Mouse (Mus musculus) midbrain, embryonic 10.5 days (tissue): ENCODE results near the gene Gm21985. TPM values are rescaled to one million over a fixed set of nuclear protein-coding genes. Genes with fewer than 3 reads are reported as not detected.

Source experiments
- DNase-seq: peaks from one replicate; pipeline ENCODE4 v3.0.0-alpha.2; 2017; ENCODE audit warnings: low spot score
- H3K27ac ChIP-seq: fragments of 300-500 bp; sonication (generic); replicated peaks from 2 replicates; pipeline ENCODE4 v1.5.1; 2016; ENCODE audit warnings: mild to moderate bottlenecking
- H3K27me3 ChIP-seq: fragments of 300-500 bp; sonication (generic); 2 replicates; pipeline ENCODE4 v1.6.1; 2016; ENCODE audit warnings: low read depth, mild to moderate bottlenecking; ENCODE audit not compliant: poor library complexity, severe bottlenecking
- H3K36me3 ChIP-seq: fragments of 300-500 bp; sonication (generic); 2 replicates; pipeline ENCODE4 v1.6.1; 2016; ENCODE audit warnings: mild to moderate bottlenecking, moderate library complexity
- H3K4me1 ChIP-seq: fragments of 300-500 bp; sonication (generic); 2 replicates; pipeline ENCODE4 v1.6.1; 2016
- H3K4me3 ChIP-seq: fragments of 300-500 bp; sonication (generic); 2 replicates; pipeline ENCODE4 v1.5.1; 2016; ENCODE audit warnings: mild to moderate bottlenecking, moderate library complexity
- H3K9me3 ChIP-seq: fragments of 300-500 bp; sonication (generic); replicated peaks from 2 replicates; pipeline ENCODE4 v1.6.1; 2016; ENCODE audit warnings: mild to moderate bottlenecking
- WGBS: fragments of 180-500 bp; shearing (Covaris S2); methylation state at CpG from one replicate; pipeline ENCODE4 v1.1.7; 2016; 5-methylcytosine and 5-hydroxymethylcytosine counted together
- polyA plus RNA-seq: library from polyadenylated mRNA; unstranded; fragments of >200 nt; fragmentation: Nextera tagmentation; extraction: Ambion mirVana; gene quantifications from 2 replicates; pipeline ENCODE4 v1.2.1, GENCODE M21; 2016

Gm21985 gene
- polyA plus RNA-seq, 1 experiment from 2014 or later, result 0.04 TPM

- DNase-seq, result no peak
- no peaks in the 10 kb centered on the region for H3K9me3 ChIP-seq
- H3K36me3 ChIP-seq, result peaks cover 86% of the 10 kb centered on the region
- H3K27me3 ChIP-seq, result no peaks in the 10 kb centered on the region
- no peak overlapping the region for H3K4me3 ChIP-seq
- no peak overlapping the region for H3K27ac ChIP-seq
- no peaks in the 10 kb centered on the region for H3K4me1 ChIP-seq
- WGBS, result 91% methylated on average over 2 of the region's 2 CpGs
Measured at GRCm38 (mm10) chr2:112359611-112360010, 93.5 kb downstream of the Gm21985 start.

- Histone ChIP-seq H3K4me3 (no peak overlapping the region), H3K9me3 (no peaks in the 10 kb centered on the region), H3K27me3 (no peaks in the 10 kb centered on the region), H3K4me1 (no peaks in the 10 kb centered on the region), H3K36me3 (peaks cover 92% of the 10 kb centered on the region), H3K27ac (no peak overlapping the region)
- DNase-seq, result no peak
- WGBS, result 96% methylated on average over 12 of the region's 12 CpGs
Measured at GRCm38 (mm10) chr2:112360012-112360780, 94.1 kb downstream of the Gm21985 start.

GRCm38 (mm10) chr2:112360781-112361169 lies 94.7 kb downstream of the Gm21985 start:
- Histone ChIP-seq H3K27ac (no peak overlapping the region), H3K27me3 (no peaks in the 10 kb centered on the region), H3K4me3 (no peak overlapping the region), H3K36me3 (peaks cover 95% of the 10 kb centered on the region), H3K9me3 (no peaks in the 10 kb centered on the region), H3K4me1 (no peaks in the 10 kb centered on the region)
- WGBS, result 90% methylated on average over 2 of the region's 2 CpGs
- DNase-seq, result no peak

- no peaks in the 10 kb centered on the region for H3K9me3 ChIP-seq
- no peaks in the 10 kb centered on the region for H3K27me3 ChIP-seq
- H3K36me3 ChIP-seq, result peaks cover 32% of the 10 kb centered on the region
- peak overlapping the region; percentile 89 for H3K27ac ChIP-seq
- WGBS, result 24% methylated on average over 15 of the region's 15 CpGs
- H3K4me1 ChIP-seq, result peaks cover 18% of the 10 kb centered on the region
- peak; percentile 13 for DNase-seq
- peak overlapping the region; percentile 92 for H3K4me3 ChIP-seq
Measured at GRCm38 (mm10) chr2:112367222-112367621, 101.1 kb downstream of the Gm21985 start.

GRCm38 (mm10) chr2:112367726-112368673 lies 101.9 kb downstream of the Gm21985 start, which contains the start of gene Emc4:
TSS of gene Emc4 (minus strand) at chr2:112368027.
- 2% methylated on average over 46 of the region's 46 CpGs for WGBS
- H3K4me1 ChIP-seq, result peaks cover 18% of the 10 kb centered on the region
- DNase-seq, result peak; percentile 92

GRCm38 (mm10) chr2:112369941-112370340 lies 103.8 kb downstream of the Gm21985 start:
- H3K27ac ChIP-seq, result no peak overlapping the region
- H3K27me3 ChIP-seq, result no peaks in the 10 kb centered on the region
- H3K4me1 ChIP-seq, result peaks cover 18% of the 10 kb centered on the region
- peaks cover 6% of the 10 kb centered on the region for H3K36me3 ChIP-seq
- no peaks in the 10 kb centered on the region for H3K9me3 ChIP-seq
- WGBS, result 73% methylated on average over 5 of the region's 5 CpGs
- DNase-seq, result no peak
- H3K4me3 ChIP-seq, result no peak overlapping the region

More at GRCm38 (mm10) chr2:112367726-112368673, 101.9 kb downstream of the Gm21985 start, which contains the start of gene Emc4:
- H3K27me3 ChIP-seq, result no peaks in the 10 kb centered on the region
- no peaks in the 10 kb centered on the region for H3K9me3 ChIP-seq
- H3K27ac ChIP-seq, result peak within 1 kb of the TSS; percentile 89
- H3K4me3 ChIP-seq, result peak within 1 kb of the TSS; percentile 92
- peaks cover 25% of the 10 kb centered on the region for H3K36me3 ChIP-seq

- H3K4me3 ChIP-seq, result no peak overlapping the region
- WGBS, result 67% methylated on average over 4 of the region's 4 CpGs
- no peak overlapping the region for H3K27ac ChIP-seq
- peaks cover 7% of the 10 kb centered on the region for H3K4me1 ChIP-seq
- no peak for DNase-seq
- H3K36me3 ChIP-seq, result no peaks in the 10 kb centered on the region
- no peaks in the 10 kb centered on the region for H3K9me3 ChIP-seq
- H3K27me3 ChIP-seq, result no peaks in the 10 kb centered on the region
Measured at GRCm38 (mm10) chr2:112373141-112373540, 107.0 kb downstream of the Gm21985 start.

GRCm38 (mm10) chr2:112374610-112375009 lies 108.5 kb downstream of the Gm21985 start:
- Histone ChIP-seq H3K4me3 (no peak overlapping the region), H3K4me1 (0 out of 2 replicates have a peak, but pooled peaks cover 2% of the 10 kb centered on the region), H3K9me3 (no peaks in the 10 kb centered on the region), H3K36me3 (no peaks in the 10 kb centered on the region), H3K27me3 (no peaks in the 10 kb centered on the region), H3K27ac (no peak overlapping the region)
- DNase-seq, result no peak
- 73% methylated on average over 5 of the region's 5 CpGs for WGBS

GRCm38 (mm10) chr2:112378973-112379898 lies 113.1 kb downstream of the Gm21985 start, which contains the start of gene Katnbl1:
TSS of gene Katnbl1 (plus strand) at chr2:112379211.
- DNase-seq, result peak; percentile 94
- Histone ChIP-seq H3K27ac (peak within 1 kb of the TSS; percentile 98), H3K4me3 (peak within 1 kb of the TSS; percentile 95), H3K9me3 (no peaks in the 10 kb centered on the region), H3K27me3 (no peaks in the 10 kb centered on the region), H3K4me1 (peaks cover 16% of the 10 kb centered on the region), H3K36me3 (peaks cover 6% of the 10 kb centered on the region; the same call in 1 of the 2 replicates)
- under 1% methylated on average over 72 of the region's 72 CpGs for WGBS

- Histone ChIP-seq H3K4me3 (peak overlapping the region; percentile 95), H3K9me3 (no peaks in the 10 kb centered on the region), H3K4me1 (peaks cover 16% of the 10 kb centered on the region), H3K27me3 (no peaks in the 10 kb centered on the region), H3K27ac (peak overlapping the region; percentile 98), H3K36me3 (peaks cover 6% of the 10 kb centered on the region; the same call in 1 of the 2 replicates)
- DNase-seq, result no peak
- WGBS, result 66% methylated on average over 8 of the region's 8 CpGs
Measured at GRCm38 (mm10) chr2:112380131-112380530, 114.0 kb downstream of the Gm21985 start.

GRCm38 (mm10) chr2:112381219-112381618 lies 115.1 kb downstream of the Gm21985 start:
- no peak for DNase-seq
- H3K4me3 ChIP-seq, result no peak overlapping the region

More at GRCm38 (mm10) chr2:112381219-112381618, 115.1 kb downstream of the Gm21985 start:
- WGBS, result 97% methylated on average over 1 of the region's 1 CpGs
- H3K9me3 ChIP-seq, result no peaks in the 10 kb centered on the region
- H3K27me3 ChIP-seq, result no peaks in the 10 kb centered on the region
- no peak overlapping the region for H3K27ac ChIP-seq
- H3K4me1 ChIP-seq, result peaks cover 16% of the 10 kb centered on the region
- H3K36me3 ChIP-seq, result peaks cover 6% of the 10 kb centered on the region; the same call in 1 of the 2 replicates
